Mouse (Mus musculus) T-helper 1 cell (primary cell): ENCODE data around the gene Nrip1.

Source experiments
- in situ Hi-C: fragments of 300-600 bp; cut with MboI, MseI; formaldehyde crosslinking; loops from one replicate; pipeline ENCODE4 v1.15.1; 2025; ENCODE audit warnings: high pct_unique_total_duplicates

Nrip1 gene

DNA sequence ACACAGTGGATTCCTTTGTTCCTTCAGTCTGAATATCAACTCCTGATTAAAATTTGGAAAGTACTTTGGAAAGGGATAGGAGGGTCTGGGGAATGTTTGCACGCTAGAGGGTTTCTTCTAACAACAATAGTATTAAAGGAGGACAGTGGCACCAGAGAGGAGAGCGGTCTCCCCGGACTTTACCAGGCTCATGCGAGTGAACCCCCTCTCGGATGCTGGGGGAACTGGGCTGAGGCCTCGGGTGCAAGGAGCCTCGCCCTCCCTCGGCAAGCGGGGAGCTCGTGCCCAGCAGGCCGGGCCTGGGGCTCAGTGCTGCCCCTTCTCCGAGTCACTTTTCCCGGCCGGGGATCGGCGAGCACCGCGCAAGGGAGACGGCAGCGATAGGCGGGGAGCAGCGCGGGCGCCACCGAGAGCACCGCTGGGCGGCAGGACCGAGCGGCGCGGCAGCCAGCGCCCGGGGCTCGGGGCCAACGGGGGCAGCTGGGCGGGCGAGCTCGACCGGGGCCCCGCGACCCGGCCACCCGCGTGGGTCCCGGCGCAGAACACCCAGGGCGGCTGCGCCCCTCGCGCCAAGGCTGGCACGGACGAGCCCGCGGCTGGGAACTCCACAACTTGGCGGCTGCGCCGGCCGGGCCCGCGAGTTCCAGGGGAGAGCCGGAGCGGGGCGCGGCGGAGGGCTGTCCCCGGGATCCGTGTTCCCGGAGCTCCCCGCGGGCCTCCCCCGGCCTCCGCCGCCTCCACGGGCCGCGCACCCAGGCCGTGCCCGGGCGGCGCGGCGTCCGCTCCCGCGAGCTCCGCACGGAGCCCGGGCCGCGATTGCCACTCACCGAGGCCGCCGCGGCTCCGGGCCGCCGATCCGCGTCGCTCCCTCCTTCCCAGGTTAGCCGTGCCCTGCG is 1.3 kb downstream of the Nrip1 start:
- in situ Hi-C loops: loop anchor here (5.0 kb wide), 1 partner anchor 395 kb away; no protein-coding TSS in a partner anchor

DNA sequence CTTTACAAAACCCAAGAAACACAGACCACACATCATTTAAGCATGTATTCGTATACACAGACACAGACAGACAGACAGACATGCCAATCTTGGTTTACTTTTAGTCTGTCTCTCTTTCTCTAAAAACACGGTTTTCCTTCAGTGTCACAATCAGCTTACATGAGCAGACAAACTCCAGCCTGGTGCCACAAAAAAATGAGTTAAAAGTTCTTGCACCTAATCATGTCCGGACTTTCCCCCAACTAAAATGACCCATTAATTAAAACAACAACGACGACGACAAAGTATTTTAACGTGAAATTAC is 2.1 kb downstream of the Nrip1 start:
- in situ Hi-C loops: loop anchor here (5.0 kb wide), 1 partner anchor 396 kb away; no protein-coding TSS in a partner anchor

DNA sequence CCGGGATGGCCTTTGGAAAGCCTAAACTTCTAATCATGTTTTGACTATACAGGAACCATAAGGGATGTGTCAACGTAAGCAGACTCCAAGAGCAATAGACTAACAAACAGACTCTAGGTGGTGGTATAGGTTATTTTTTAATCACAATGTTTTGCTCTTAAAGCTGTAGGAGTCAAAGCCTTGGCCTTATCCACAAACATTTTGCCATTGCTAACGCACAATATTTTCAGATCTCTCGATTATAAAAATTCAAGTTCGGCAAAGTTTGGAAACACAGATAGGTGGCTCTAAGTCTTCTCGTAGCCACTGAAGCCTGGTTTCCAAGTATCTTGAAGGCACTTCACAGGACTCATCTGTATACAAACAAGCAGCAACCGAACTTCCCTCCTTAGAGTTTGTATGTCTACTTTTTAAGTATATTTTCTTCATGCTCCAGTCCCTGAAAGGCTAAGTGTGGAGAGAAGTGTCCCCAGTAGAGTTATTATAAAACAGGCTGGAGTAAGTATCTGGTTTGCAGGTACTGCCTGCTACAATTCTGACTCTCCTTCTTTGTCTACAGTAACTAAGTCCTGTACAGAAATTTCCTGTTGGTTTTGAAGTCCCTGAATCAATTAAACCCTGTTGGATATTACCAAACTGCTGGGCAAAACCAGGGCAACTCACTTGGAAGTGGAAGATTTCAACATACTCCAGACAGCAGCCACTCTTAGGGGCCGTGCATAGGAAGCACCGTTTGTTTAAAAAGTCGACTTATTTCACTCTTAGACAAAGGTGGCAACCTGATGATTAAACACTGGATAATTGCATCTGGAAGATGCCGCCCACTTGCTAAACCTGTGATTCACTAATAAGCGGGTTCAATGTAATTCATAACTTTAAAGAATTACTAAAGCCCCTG is 2.7 kb downstream of the Nrip1 start:
- in situ Hi-C loops: loop anchor here (5.0 kb wide), 1 partner anchor 396 kb away; no protein-coding TSS in a partner anchor

DNA sequence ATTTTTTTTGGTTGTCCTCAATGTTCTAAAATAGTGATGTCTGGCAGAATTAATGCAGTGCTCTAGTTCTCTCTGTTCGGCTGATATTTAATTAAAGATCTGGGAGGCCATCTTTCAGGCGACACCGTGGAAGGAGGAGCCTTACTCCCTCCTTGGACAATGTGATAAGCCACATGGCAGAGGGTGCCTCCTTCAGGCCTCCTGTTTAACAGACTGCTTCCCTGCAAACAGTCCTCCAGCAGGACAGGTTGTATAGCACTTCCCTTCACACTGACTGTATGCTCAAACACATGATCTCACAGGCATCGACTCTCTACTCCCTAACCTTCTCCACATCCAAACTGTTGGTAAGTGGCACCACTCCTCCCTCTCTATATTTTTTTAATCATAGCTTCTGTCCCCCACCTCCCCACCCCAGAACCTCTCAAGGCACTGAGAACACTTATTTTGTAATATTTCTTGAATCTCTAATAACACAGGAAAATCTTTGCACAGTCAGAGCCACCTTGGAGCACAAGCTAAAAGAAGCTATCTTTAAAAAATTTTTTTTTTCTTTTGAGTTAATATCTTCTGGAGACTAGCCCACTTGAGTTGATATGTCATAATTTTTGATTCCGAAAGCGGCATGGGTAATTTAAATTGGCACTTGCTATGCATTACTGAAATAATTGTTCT is 3.4 kb downstream of the Nrip1 start:
- in situ Hi-C loops: loop anchor here (5.0 kb wide), 1 partner anchor 397 kb away; no protein-coding TSS in a partner anchor

DNA sequence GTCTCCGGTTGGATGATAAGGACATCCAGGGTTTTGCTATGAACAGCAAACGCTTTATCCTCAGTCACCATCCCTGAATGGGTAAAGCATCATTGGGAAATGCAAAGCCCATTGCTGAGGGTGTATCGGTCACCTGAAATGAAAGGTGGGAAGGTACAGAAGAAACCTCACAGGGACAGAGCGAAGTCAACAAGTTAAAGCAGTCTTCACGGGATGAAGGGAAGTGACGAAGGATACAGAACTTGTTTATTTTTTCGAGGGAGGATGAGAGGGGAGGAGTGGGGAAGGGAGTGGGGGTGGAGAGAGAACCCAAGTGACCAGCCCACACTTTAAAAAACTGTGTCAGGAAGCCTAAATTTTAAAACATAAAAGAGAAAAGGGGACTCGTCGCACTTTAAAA is 4.4 kb downstream of the Nrip1 start:
- in situ Hi-C loops: no loop called here

DNA sequence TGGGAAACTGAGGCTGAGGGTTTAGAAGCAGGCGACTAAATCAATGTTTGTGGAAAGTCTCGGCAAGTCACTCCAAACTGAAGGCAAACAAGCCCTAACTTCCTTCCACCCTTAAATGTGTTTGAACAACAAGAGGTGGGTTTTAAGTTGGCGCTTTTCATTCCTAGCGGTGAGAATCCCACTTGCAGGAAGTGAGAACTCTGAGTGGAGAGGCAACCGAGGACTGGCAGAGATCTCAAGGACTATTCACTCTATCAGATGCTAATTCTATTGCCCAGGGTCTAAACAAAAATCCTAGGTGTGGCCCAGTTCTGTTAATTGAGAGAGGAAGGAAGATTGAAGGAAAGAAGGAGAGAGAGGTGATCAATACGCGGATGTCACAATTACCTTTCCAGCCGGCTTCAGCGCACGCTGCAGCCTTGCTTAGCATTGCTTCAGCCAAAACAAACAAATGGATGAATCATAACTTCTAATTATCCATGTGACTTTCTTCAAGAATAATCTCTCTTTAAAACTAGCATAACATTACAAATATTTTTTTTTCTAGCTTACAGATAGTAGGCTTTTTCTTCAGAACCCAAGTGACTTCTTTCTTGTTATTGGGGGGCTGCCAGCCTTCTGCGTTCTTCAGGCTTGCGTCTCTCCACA is 6.2 kb downstream of the Nrip1 start:
- in situ Hi-C loops: no loop called here

DNA sequence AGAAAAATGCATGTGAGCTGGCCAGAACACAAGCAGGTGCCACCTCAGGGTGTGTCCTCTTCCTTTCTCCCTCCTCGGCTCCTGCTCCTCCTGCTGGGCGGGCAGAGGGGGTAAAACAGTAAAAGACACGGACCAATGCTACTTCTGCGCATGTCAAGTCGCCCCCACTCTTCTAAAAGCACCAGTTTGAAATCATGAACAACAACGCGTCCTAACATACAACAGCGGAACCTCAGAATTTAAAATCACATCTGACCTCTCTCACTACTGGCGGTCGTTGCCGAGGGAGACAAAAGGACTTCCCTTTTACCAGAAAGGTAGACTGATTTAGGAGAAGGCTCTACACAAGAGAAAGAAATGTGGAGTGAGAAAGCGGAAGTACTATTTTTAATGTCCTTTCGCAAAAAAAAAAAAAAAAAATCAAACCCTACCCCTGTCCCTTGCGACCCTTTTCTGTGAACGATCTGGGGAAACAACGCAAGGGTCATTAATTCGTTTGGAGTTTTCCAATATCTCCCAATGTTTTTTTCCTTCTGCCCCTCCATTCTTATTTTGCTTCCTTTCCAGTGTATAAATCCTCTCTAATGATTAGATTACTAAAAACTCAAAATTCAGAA is 7.7 kb downstream of the Nrip1 start:
- in situ Hi-C loops: no loop called here

DNA sequence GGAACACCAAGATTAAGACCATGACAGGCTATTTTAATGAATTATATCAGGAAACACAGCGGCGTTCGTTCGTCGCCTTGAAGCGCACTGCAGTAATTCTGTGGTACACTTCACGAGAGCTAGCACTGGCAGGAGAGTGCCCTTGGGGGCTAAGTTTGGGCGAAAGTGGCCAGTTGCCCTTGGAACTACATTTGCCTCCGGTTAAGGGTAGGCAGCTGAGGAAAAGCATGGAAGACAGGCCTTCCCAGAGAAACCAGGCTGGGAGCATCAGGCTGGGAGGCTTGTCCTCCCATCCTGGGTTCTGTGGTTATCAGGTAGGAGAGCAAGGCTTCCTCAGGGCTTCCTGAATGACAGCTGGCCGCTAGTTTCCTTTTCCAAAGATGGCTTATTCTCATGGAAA is 8.4 kb downstream of the Nrip1 start:
- in situ Hi-C loops: no loop called here

DNA sequence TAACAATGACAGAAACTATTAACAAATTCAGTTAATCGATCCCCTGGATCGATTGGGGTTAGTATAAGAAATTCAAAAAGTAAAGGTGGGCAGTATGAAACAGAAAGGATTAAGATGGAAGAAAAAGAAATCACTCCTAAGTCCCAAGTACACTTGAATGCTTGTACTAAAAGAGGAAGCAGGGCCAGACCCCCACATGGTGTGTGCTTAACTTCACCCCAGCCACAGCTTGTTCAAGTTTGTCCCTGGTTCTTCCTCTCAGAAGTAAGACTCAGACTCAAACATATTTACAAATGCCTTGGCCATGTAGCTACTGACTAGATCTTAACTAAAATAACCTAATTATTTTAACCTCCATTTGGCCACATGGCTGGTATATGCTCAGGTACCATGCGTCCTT is 10.0 kb downstream of the Nrip1 start:
- in situ Hi-C loops: no loop called here

DNA sequence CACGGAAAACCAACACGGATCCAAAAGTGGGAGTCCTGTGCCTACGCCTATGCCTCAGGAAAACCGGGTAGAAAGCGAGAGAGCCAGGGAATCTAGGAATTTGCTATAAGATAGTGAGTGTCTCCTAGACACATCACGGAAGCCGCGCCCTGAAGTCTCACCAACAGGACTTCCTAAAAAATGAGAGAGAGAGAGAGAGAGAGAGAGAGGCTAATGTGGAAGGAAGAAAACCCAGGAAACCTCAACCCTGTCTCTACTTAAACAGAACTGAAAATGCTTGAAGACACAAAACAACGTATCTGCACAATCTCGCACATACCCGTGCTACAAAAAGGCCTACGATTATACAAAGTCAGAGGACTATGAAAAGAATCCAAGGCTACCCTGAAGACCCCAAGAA is 10.6 kb downstream of the Nrip1 start:
- in situ Hi-C loops: no loop called here

DNA sequence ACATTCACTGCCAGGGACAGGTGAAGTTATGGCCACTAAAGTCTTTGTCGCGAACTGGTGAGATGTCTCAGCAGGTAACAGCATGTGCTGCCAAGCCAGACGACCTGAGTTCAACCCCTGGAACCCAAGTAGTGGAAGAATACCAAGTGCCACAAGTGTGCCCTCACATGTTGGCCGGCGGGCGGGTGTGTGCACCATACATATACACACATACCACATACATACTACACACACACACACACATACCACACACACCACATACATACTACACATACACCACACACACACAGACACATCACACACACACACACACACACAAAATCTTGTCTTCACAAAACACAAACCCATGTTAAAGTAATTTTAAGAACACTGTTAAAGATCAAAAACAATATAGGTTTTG is 13.2 kb downstream of the Nrip1 start:
- in situ Hi-C loops: no loop called here

DNA sequence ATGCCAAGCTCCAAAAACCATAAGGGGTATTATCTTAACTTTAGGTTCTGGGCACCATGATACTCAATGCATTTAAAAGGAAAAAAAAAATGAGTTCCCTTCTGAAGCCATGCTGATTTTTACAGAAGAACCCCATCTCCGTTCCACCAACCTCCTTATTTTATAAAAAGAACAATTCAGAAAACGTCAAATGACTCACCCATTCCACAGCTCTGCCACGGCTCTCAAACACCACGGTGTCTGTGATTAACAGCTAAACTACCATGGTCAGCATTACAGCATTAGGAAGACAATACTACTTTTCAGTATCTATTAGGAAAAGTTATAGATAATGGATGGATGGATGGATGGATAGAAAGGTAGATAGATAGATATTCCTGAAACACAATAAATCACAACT is 14.9 kb downstream of the Nrip1 start:
- in situ Hi-C loops: loop anchor here (5.0 to 10.0 kb wide), 2 partner anchors 131 to 444 kb away; no protein-coding TSS in a partner anchor

DNA sequence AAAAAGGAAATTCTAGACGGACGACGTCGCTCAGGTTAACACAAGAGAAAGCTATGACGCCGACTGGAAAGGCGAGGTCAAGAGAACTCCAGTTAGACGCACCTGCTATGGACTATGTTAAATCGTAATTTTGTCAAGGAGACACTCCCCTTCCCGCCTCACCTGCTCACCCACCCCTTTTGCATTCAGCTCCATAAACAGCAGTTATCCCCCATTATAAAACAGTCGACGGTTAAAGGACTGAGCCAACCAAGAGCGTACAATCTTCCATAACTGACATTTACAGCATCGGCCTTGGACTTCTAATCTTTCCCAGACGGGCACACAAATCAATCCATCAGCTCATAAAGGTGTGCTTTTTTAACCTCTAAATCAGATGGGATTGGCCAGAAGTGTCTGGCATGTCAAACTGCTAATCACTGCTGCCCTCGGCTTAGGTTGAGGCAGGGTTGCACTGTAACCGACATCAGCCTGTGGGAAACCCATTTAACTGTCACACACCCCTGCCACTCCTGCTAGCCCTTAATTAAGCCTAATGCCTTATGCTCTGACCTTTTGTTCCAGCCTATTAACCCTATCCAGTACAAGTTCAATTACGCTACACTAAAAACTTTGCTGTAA is 15.4 kb downstream of the Nrip1 start:
- in situ Hi-C loops: loop anchor here (5.0 to 10.0 kb wide), 2 partner anchors 131 to 443 kb away; no protein-coding TSS in a partner anchor

DNA sequence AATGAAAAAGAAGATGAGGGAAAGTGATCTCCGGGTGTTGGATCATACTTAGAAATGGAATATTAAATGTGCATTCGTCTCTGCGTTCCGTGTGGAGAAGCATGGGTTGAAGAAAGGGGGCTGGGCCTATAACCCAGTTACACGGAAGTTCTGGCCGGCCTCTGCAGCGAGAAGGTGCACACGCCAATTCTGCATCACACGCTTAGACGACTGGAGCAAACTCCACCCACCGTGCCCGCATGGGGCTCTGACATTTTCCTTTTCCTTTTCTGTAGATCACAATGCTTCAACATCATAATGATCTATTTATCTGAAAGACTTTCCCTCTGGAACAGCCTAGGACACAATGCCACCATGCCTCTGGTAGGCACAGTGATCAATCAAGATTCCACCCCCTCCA is 16.5 kb downstream of the Nrip1 start:
- in situ Hi-C loops: loop anchor here (5.0 to 10.0 kb wide), 2 partner anchors 130 to 442 kb away; no protein-coding TSS in a partner anchor

DNA sequence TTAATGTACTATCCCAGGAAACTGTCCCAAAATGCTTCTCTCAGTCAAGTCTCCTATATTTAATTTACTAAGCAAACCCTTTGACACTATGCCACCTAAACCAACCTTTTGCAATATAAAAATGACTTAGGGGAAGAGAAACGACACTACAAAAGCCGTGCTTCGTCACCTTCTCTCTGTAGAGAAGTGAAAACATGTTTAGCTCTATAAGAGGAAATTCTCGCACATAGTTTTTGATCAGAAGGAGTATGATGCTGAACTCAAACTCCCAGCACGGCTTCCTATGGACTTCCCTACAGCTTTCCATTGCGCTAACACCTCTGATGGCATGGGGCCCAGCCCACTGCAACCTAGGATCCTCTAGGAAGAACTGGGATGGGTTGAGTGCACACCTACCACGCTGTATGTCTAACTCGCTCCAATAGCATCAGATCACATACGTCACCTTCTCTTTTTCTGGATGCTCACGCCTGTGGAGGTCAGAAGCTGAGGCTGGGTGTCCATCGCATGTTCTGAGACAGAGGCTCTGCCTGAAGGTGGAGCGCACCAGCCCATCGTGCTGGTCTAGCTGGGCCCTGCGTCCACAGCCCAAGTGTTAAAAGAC is 17.6 kb downstream of the Nrip1 start:
- in situ Hi-C loops: loop anchor here (5.0 to 10.0 kb wide), 2 partner anchors 129 to 441 kb away; no protein-coding TSS in a partner anchor

DNA sequence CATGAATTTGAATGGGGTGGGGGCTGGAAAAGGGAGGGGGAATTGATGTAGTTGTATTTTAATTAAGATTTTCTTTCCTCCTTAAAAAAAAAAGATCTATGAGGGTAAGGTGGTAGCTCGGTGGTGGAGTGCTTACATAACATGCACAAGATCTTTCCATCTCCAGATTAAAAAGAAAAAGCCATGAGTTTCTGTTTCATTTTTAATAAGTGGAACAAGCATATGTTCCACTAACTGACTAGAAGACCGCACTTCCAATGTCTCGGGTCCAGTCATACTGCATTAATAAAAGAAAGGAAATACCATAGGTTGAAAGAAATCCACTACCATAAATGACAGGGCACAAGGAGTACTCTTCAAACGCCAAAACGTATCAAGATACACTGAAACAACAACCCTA is 18.4 kb downstream of the Nrip1 start:
- in situ Hi-C loops: loop anchor here (5.0 to 10.0 kb wide), 2 partner anchors 128 to 440 kb away; no protein-coding TSS in a partner anchor

DNA sequence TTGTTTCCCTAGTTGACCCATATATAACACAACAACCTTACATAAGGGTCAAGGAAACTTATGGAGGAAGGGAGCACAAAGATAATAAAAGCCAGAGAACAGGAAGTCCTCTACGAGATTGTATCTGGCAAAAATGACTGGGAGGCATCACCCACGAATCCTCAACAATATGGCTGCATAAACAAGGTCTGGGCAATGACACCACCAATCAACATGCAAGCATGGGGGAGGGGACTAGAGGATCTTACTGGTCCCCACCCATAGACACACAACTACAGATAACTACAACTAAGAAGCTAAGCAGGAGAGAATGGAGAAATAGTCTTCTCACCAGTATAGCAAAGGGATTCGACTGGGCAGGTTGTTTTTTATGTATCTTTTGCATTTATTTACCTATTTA is 18.8 kb downstream of the Nrip1 start:
- in situ Hi-C loops: loop anchor here (5.0 to 10.0 kb wide), 2 partner anchors 128 to 440 kb away; no protein-coding TSS in a partner anchor

DNA sequence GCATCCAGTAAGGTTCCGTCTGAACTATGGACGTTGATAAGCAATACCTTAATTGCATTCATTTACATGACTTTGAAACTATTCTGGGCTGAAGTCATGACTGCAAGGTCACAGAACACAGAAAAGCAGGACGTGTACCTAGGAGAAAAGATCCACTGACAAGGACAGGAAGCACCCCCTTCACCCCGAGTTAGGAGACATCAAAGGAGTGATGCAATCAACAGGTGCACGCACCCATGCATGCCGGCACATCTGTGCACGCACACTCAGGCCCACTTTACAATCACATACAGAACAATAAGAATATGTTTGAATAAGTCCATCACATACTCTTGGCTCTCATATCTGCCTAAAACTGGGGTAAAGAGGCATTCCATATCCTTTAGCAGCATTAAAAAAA is 19.3 kb downstream of the Nrip1 start:
- in situ Hi-C loops: loop anchor here (10.0 kb wide), 1 partner anchor 439 kb away; no protein-coding TSS in a partner anchor

DNA sequence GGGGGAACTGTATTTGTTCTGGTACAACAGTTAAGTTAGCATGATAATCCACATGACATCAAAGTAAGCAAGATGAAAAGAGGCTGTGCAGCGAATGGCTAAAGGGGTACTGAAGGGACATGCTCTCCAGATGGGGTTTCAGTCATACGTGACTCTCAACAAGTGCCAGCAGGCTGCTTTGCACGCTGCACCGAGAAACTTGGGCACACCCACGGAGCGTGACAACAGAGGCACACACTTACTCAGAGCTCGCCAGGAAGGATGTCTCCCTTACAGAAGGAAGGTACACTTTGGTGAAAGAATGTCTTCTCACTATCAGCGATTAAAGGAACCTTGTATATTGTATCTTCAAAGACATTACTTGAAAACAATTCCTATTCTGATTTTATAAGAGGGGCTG is 22.7 kb downstream of the Nrip1 start:
- in situ Hi-C loops: loop anchor here (10.0 kb wide), 1 partner anchor 436 kb away; no protein-coding TSS in a partner anchor
